Mouse (Mus musculus): Measurements from ENCODE around the gene Gmpr.

DNA sequence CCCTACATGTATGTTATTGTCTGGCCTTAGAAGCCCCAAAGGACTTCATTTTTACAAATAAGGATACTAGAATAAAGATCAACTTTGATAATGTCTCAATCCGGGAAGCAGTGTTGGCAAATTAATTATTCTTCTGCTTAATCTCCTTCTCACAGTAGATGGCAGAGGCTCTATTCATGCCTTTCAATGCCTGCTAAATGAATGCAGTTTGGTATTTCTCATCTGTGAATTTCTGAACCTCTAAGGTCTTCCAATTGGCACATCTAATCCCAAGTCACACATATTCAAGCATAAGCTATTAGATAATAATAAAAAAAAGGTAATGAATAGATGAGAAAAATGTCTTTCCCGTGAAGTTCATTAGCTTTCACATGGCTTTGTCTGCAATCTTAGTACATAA, 92.6 kb downstream of the Gmpr start:
- TF ChIP-seq GATA1 (IDR thresholded peaks at IDR 0.05; ENCODE audit: low read length): no peak
- no peak for TF ChIP-seq TAL1 (IDR thresholded peaks at IDR 0.05; ENCODE audit: low read length)

Data from erythroblast, embryonic 14.5 days (primary cell).